Mouse (Mus musculus): ENCODE measurements around the gene St3gal4. TPM values are rescaled to one million over a fixed set of nuclear protein-coding genes. Genes with fewer than 3 reads are reported as not detected.

The St3gal4 gene
- total RNA-seq, 2 experiments from 2014 or later = 2.5 to 4.4 TPM

- DNase-seq = no peak
- intact Hi-C loops (cut with DNase I) = loop anchor here (5.0 kb wide), 1 partner anchor 168 kb away; no protein-coding TSS in a partner anchor
Observed at GRCm38 (mm10) chr9:35024591-35025496, 94.2 kb downstream of the St3gal4 start.

GRCm38 (mm10) chr9:35021744-35022143 is 97.3 kb downstream of the St3gal4 start:
- DNase-seq = no peak
- intact Hi-C loops (cut with DNase I) = loop anchor here (2.0 to 5.0 kb wide), 2 partner anchors 164 to 523 kb away; no protein-coding TSS in a partner anchor

- DNase-seq = no peak
- intact Hi-C loops (cut with DNase I) = loop anchor here (2.0 to 5.0 kb wide), 2 partner anchors 163 to 521 kb away; no protein-coding TSS in a partner anchor
Observed at GRCm38 (mm10) chr9:35020015-35020653, 98.9 kb downstream of the St3gal4 start.

- intact Hi-C loops (cut with DNase I) = no loop called here
- DNase-seq = no peak
Observed at GRCm38 (mm10) chr9:35019372-35019771, 99.7 kb downstream of the St3gal4 start.

- no peak for DNase-seq
- intact Hi-C loops (cut with DNase I) = no loop called here
Observed at GRCm38 (mm10) chr9:35018056-35018455, 101.0 kb downstream of the St3gal4 start.

- intact Hi-C loops (cut with DNase I) = loop anchor here (2.0 kb wide), 1 partner anchor 35 kb away; no protein-coding TSS in a partner anchor
Observed at GRCm38 (mm10) chr9:35017563-35017962, 101.5 kb downstream of the St3gal4 start.

GRCm38 (mm10) chr9:35016762-35017161 is 102.3 kb downstream of the St3gal4 start:
- no peak for DNase-seq

More at GRCm38 (mm10) chr9:35017563-35017962, 101.5 kb downstream of the St3gal4 start:
- no peak for DNase-seq

GRCm38 (mm10) chr9:35007697-35008341 is 111.2 kb downstream of the St3gal4 start:
- intact Hi-C loops (cut with DNase I) = no loop called here
- no peak for DNase-seq

More at GRCm38 (mm10) chr9:35016762-35017161, 102.3 kb downstream of the St3gal4 start:
- intact Hi-C loops (cut with DNase I) = loop anchor here (2.0 kb wide), 1 partner anchor 34 kb away; no protein-coding TSS in a partner anchor

GRCm38 (mm10) chr9:35004113-35004512 is 115.0 kb downstream of the St3gal4 start:
- no peak for DNase-seq
- intact Hi-C loops (cut with DNase I) = no loop called here

- no peak for DNase-seq
- intact Hi-C loops (cut with DNase I) = no loop called here
Observed at GRCm38 (mm10) chr9:34997880-34998865, 120.9 kb downstream of the St3gal4 start.

Other genes starting within 250 kb of the St3gal4 start
- 1 to 10 TPM; 6.0 to 6.8 TPM for gene Dcps, start 56.8 kb upstream of the St3gal4 start, total RNA-seq (2021)
- gene Srpr, start 80.9 kb upstream of the St3gal4 start, total RNA-seq (2021) = 100 to 1,000 TPM; 190 to 215 TPM
- 10 to 100 TPM; 27.3 to 32.1 TPM for gene Tirap, start 81.0 kb upstream of the St3gal4 start, total RNA-seq (2021)
- 10 to 100 TPM; 17.8 to 24.4 TPM for gene Foxred1, start 91.8 kb upstream of the St3gal4 start, total RNA-seq (2021)
- 10 to 100 TPM; 21.6 to 23.6 TPM for gene Fam118b, start 148.5 kb upstream of the St3gal4 start, total RNA-seq (2021)
- gene Rpusd4, start 148.6 kb upstream of the St3gal4 start, total RNA-seq (2021) = 1 to 10 TPM; 6.7 to 7.4 TPM